Mouse (Mus musculus) G1E (cell line): ENCODE data around the gene Kif5c.

Experiments used
- CTCF ChIP-seq: IDR thresholded peaks from 2 replicates; pipeline ENCODE4 v1.5.1; 2012; ENCODE audit warnings: low read depth, low read length, inconsistent platforms, mixed read lengths
- GATA1 ChIP-seq: IDR thresholded peaks from 2 replicates; pipeline ENCODE4 v1.6.1; 2012; ENCODE audit warnings: borderline replicate concordance, low read length, inconsistent platforms, mixed read lengths
- POLR2AphosphoS5 ChIP-seq: IDR thresholded peaks from 2 replicates; pipeline ENCODE4 v1.6.1; 2012; ENCODE audit warnings: low read depth, low read length, inconsistent platforms; ENCODE audit not compliant: insufficient replicate concordance
- TAL1 ChIP-seq: conservative IDR thresholded peaks from 2 replicates; pipeline ENCODE4 v1.6.1; 2012; ENCODE audit warnings: low read depth, low read length, inconsistent platforms, mixed read lengths

- TF ChIP-seq TAL1, result no peak
- no peak for TF ChIP-seq CTCF
- no peak for TF ChIP-seq GATA1
- TF ChIP-seq POLR2AphosphoS5, result no peak
Observed at GRCm38 (mm10) chr2:49648806-49649205, 29.7 kb downstream of the Kif5c start.
